16 mouse cellular contexts compared by ENCODE assay signal in genomic region chr10:84103985-84104384, GRCm38 (mm10).
DNase-seq lines count a peak whose midpoint lies in the region; ATAC-seq and TF ChIP-seq lines count a peak whose summit lies in the region.
"Had no signal": no experiment of that assay in that cellular context is flagged by ENCODE, and none has a peak within 500 bp of the region (broad histone marks: within the 10 kb centered on the region; RNA-seq: fewer than 3 reads in every experiment).

No protein-coding gene starts in this region.

- H3K27ac ChIP-seq in limb, embryonic 14.5 days (replicated peaks; ENCODE audit: low read depth, low read length): peak overlapping the region; percentile 44; the same call in 1 of the 2 replicates
- H3K27ac ChIP-seq: heart, embryonic 13.5 days; hindbrain, embryonic 14.5 days; liver, embryonic 15.5 days; neural tube, embryonic 13.5 days had no signal

- H3K9ac ChIP-seq in limb, embryonic 14.5 days (ENCODE audit: low read depth, low read length, severe bottlenecking): no peak overlapping the region
- H3K9ac ChIP-seq: heart, embryonic 13.5 days; hindbrain, embryonic 14.5 days; liver, embryonic 15.5 days; neural tube, embryonic 13.5 days had no signal

- peak; percentile 70 to 72 for DNase-seq in cerebellum, postnatal 10 days
- no peak for DNase-seq in cerebellum, adult 18-20 months
- peak; percentile 32 to 34 for DNase-seq in right cerebral cortex, postnatal 10 days (ENCODE audit: low spot score in 2 of 2)
- DNase-seq in right cerebral cortex, adult 18-20 months: no peak
- DNase-seq in heart, adult 8-10 months (ENCODE audit: low spot score): peak; percentile 33
- no peak for DNase-seq in limb, embryonic 14.5 days (ENCODE audit: low spot score)
- DNase-seq in left cerebral cortex, adult 9 months (ENCODE audit: low spot score in 2 of 2): no peak
- no peak for DNase-seq in thymus, postnatal 36 days
- DNase-seq: cerebellum, adult 9-11 months; kidney, adult 11 months; kidney, postnatal 10 days; lung, postnatal 14 days had no signal

- TF ChIP-seq POLR2A in limb, embryonic 14.5 days (IDR thresholded peaks at IDR 0.05; ENCODE audit: borderline replicate concordance, extremely low read depth, insufficient read depth, insufficient read length): no peak

- no peak overlapping the region for H3K4me3 ChIP-seq in limb, embryonic 14.5 days (replicated peaks; ENCODE audit: low read length)
- H3K4me3 ChIP-seq: heart, embryonic 13.5 days; liver, embryonic 15.5 days; neural tube, embryonic 13.5 days had no signal

- H3K27me3 ChIP-seq in limb, embryonic 14.5 days (ENCODE audit: control insufficient read depth, insufficient read depth, low read length): no peaks in the 10 kb centered on the region
- H3K27me3 ChIP-seq: heart, embryonic 13.5 days; liver, embryonic 15.5 days; neural tube, embryonic 13.5 days had no signal

- ATAC-seq in limb, embryonic 14.5 days (ENCODE audit: low FRiP score, low read depth): peak; percentile 68

- no peaks in the 10 kb centered on the region for H3K36me3 ChIP-seq in limb, embryonic 14.5 days (ENCODE audit: control insufficient read depth, insufficient read depth, low read length)
- H3K36me3 ChIP-seq: heart, embryonic 13.5 days; liver, embryonic 15.5 days; neural tube, embryonic 13.5 days had no signal

- no peaks in the 10 kb centered on the region for H3K9me3 ChIP-seq in limb, embryonic 14.5 days (ENCODE audit: control insufficient read depth, low read length)
- H3K9me3 ChIP-seq: heart, embryonic 13.5 days; liver, embryonic 15.5 days; neural tube, embryonic 13.5 days had no signal

- 40% methylated on average over 7 of the region's 7 CpGs for WGBS in limb, embryonic 14.5 days

- H3K4me1 ChIP-seq in limb, embryonic 14.5 days (ENCODE audit: control insufficient read depth, insufficient read depth, low read length): peaks cover 21% of the 10 kb centered on the region
- H3K4me1 ChIP-seq: liver, embryonic 15.5 days; neural tube, embryonic 13.5 days had no signal

- no peak overlapping the region for H3K4me2 ChIP-seq in limb, embryonic 14.5 days (replicated peaks; ENCODE audit: low read depth, low read length, severe bottlenecking)
- H3K4me2 ChIP-seq: heart, embryonic 13.5 days; hindbrain, embryonic 14.5 days; liver, embryonic 15.5 days; neural tube, embryonic 13.5 days had no signal

Comparison
In these comparisons a context has a peak if more than half of its experiments do, and no peak if none do; other contexts are left out.
1. DNase-seq: peak in cerebellum, postnatal 10 days (2 of 2), right cerebral cortex, postnatal 10 days (2 of 2) and heart, adult 8-10 months (single experiment); none in cerebellum, adult 18-20 months (0 of 2), right cerebral cortex, adult 18-20 months (single experiment), limb, embryonic 14.5 days (single experiment), left cerebral cortex, adult 9 months (0 of 2) and thymus, postnatal 36 days (0 of 2).